Mouse (Mus musculus) spleen, postnatal 36 days (tissue): Measurements from ENCODE around the gene Nfia.

Experiments
- DNase-seq, 2 experiments: peaks; one replicate each; pipeline ENCODE4 v3.0.0; 2022; ENCODE audit warnings: low spot score in 2 of 2, mixed read lengths in 1 of 2

Gene Nfia

DNA sequence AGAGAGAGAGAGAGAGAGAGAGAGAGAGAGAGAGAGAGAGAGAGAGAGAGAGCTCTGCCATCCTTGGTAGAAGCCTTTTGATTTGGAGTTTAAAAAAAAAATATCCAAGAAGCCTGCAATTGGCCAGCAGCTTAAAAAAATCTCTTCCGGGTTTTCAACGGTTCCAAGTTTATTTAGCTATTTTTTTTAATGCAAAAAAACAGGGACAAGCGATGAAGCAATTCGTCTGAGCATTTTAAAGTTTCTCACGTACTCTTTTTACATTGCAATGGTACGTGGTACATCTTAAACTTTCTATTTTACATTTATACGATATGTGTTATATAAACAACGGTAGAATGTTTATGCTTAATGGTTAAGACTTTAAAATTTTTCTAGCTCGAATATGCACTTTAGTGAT, at the start of gene Nfia:
Nfia (plus strand) TSS at position 94 of the 400 bp plus-strand sequence.
- DNase-seq, result no peak

- no peak for DNase-seq
Observed at GRCm38 (mm10) chr4:97723374-97723773, 49.2 kb upstream of the Nfia start.

DNA sequence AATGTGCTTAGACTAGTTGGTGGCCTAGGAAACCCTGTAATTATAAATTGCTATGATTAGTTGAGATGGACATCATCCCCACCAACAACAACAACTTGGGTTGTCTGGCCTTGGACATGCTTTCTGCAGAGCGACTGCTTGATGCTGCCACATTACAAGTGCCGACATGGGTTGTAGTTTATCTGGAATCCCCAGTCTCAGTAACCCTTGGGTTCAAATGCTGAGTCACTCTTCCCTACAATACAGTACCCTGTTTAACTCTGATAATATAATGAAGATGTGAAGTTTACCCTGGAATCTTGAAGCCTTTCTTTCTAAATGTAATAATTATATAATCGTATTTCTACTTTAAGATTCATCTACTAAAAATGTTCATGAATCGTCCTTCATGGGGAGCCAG, 44.0 kb upstream of the Nfia start:
- DNase-seq, result peak in 1 of 2 experiments; percentile 3

- DNase-seq, result no peak
Observed at GRCm38 (mm10) chr4:97729999-97730398, 42.5 kb upstream of the Nfia start.

- no peak for DNase-seq
Observed at GRCm38 (mm10) chr4:97730416-97730815, 42.1 kb upstream of the Nfia start.

DNA sequence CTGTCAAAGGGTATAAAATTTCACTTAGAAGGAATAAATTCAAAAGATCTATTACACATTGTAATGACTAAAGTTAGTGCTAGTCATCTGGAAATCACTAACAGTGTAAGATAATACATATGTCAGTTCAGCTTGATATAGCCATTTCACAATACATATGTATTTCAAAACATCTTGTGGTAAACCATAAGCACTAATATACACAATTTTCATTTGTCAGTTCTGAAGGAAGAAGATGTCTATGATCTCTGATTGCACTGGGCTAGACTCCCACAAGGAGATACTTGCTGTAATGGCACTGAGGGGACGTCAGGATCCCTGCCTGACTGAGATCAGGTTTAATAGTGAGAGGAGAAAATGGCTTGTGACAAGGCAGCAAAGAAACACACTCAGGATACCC, 39.1 kb upstream of the Nfia start:
- no peak for DNase-seq

- DNase-seq, result no peak
Observed at GRCm38 (mm10) chr4:97743932-97744331, 28.6 kb upstream of the Nfia start.

- peak; percentile 50 to 53 for DNase-seq
Observed at GRCm38 (mm10) chr4:97745296-97746105, 27.0 kb upstream of the Nfia start.

DNA sequence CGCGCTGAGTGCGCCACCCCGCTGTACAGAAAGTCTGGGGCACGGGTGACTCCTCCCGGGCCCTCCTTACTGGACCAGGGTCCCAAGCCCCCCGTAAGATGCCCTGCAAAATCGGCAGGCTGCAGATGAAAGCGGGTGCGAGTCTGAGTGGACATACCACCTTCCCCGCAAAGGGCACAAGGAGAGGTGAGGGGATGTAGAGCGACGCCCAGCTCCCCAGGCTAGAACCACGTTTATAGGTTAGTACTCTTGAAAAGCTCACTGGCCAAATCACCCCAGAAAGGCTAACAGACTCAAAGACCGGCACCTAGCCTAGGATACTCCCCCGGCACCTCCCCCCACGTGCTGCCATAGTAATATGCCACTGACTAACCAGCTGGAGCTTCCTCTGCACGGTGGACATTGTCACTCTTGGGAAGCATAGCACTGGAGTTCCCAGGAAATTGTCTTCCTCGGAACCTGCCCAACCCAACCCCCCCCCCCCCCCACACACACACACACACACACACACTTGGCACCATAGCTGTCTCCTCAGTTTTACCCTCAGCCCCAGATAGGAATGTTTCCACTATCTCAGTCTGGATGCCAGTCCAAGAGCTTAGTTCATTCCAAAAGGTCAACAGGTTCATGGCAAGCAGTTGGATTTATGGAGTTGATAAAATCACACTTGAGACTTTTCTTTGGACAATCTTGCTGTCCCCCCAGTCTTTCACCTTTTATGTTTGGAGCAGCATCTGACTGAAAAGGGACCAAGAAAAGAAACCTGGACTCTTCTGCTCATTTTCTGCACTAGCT, 26.2 kb upstream of the Nfia start:
- no peak for DNase-seq

DNA sequence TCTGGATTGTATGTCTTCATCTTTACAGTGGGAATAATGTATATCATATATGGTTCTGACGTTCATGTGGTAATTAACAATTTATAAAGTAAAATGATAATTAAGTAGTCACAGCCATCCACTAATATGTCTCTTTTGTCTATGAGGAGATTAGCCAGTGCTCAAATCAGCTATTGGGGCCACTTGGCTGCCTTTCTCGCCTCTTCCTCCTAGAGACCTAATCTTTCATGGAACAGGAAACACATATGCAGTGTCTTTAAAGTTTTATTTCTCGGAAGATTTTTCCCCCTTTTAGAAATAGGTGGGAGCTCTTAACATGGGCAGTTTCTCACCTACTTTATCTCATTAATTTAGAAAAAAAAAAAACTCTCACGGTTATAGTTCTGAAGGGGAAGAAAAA, 22.1 kb upstream of the Nfia start:
- DNase-seq, result no peak

DNA sequence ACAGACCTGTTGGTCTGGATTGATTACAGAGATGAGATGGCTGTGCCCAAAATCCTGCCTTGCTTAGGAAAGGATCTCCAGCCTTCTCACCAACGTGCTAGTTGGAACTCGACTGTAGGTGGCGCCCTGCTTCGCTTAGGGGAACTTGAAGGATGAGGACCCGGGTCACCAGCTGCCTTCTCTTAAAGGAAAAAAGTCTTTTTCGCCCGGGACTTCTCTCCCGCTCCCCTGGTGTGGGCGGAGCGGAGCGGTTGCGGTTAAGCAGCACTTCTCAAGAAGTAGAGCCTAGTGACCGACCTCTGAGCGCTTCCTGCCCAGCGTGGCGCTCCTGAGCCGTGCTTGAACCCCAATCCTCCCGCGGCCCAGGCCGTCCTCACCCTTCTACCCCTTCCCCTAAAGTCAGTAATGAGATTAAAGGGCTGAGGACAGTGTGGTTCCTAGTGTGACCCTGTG, 21.5 kb upstream of the Nfia start:
- peak; percentile 78 to 86 for DNase-seq

- peak; percentile 34 to 43 for DNase-seq
Observed at GRCm38 (mm10) chr4:97751483-97752251, 20.9 kb upstream of the Nfia start.

- no peak for DNase-seq
Observed at GRCm38 (mm10) chr4:97752276-97753010, 20.1 kb upstream of the Nfia start.

DNA sequence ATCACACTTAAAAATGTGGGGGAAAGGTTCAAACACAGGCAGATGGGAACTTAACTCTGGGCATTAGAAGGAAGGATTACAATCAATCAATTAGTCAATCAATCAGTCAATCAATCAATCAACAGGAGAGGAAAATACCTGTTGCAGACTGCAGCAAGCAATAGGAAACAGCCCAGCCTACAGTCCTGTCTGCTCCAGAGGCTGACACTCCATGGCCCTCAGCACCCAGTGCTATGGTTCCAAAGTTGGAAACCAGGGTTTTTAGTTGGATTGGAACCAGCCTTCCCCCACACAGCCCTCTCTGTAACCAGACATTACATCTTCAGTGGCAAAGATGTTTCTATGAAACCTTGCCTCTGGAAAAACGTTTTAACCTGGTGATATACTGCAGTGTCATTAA, 19.0 kb upstream of the Nfia start:
- no peak for DNase-seq

DNA sequence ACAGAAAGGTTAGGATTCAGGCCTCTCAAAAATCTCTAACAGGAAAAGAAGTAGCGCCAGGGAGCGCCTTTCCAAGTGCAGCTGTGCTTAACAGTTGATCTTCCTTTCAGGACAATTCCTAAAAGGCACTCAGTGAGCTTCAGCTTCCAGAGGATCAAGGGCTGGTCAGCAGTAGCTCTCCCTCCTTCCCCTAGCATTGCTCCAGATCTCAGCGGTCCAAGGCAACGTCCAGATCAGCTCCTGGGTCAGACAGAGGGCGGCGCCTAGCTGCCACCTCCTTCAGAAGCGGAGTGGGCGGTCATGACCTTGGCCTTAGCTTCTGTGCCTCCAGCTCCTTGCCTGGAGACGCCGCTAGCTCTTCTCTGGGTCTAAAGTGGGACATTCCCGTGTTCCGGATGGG, 18.3 kb upstream of the Nfia start:
- peak in 1 of 2 experiments; percentile 13 for DNase-seq

- DNase-seq, result no peak
Observed at GRCm38 (mm10) chr4:97757207-97757977, 15.1 kb upstream of the Nfia start.

GRCm38 (mm10) chr4:97757978-97758461, 14.5 kb upstream of the Nfia start:
- no peak for DNase-seq

- no peak for DNase-seq
Observed at GRCm38 (mm10) chr4:97758661-97759060, 13.9 kb upstream of the Nfia start.

DNA sequence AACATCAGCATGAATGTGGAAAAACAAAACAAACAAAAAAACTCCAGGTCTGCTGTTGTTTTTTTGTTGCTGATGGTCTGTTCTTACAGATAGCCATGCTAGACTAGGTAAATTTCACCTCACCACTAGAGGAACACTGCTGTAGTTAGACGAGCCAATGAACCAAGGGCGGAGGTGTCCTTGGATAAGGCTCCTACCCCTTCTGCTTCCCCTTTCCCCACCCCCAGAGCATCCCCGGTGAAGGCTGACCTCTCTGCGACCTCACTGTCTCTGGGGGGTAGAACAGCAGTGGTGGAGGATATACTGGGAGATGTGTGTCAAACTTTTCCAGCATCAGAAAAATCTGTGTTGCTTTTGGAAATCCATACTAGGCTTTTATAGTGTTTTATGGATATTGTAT, 7.9 kb upstream of the Nfia start:
- DNase-seq, result no peak

- DNase-seq, result no peak
Observed at GRCm38 (mm10) chr4:97765341-97766020, 7.1 kb upstream of the Nfia start.
